8 mouse cellular contexts compared by ENCODE assay signal in genomic region chr19:29812581-29813460, GRCm38 (mm10). TPM values are rescaled to one million over a fixed set of nuclear protein-coding genes. Genes with fewer than 3 reads are reported as not detected.
DNase-seq lines count a peak whose midpoint lies in the region; ATAC-seq and TF ChIP-seq lines count a peak whose summit lies in the region.

Ranbp6 (minus strand) TSS chr19:29812974.

- H3K27me3 ChIP-seq in MEL (ENCODE audit: control insufficient read depth in 1 of 2, insufficient read depth in 2 of 2, low read length in 2 of 2), result peaks cover 0 to 3% of the 10 kb centered on the region in 2 experiments; a peak in 1 of 4 replicates
- no peaks in the 10 kb centered on the region for H3K27me3 ChIP-seq in forebrain, embryonic 16.5 days (replicated peaks; ENCODE audit: control insufficient read depth, insufficient read depth, low read length)
- 0 out of 2 replicates have a peak, but pooled peaks cover 2% of the 10 kb centered on the region for H3K27me3 ChIP-seq in lung, embryonic 14.5 days (ENCODE audit: insufficient read depth, low read length)

- H3K9ac ChIP-seq in MEL (ENCODE audit: control insufficient read depth, low read depth, low read length, poor library complexity, severe bottlenecking), result peak within 1 kb of the TSS; percentile 75
- H3K9ac ChIP-seq in forebrain, embryonic 16.5 days (replicated peaks; ENCODE audit: low read depth, low read length), result peak within 1 kb of the TSS; percentile 81
- H3K9ac ChIP-seq in lung, embryonic 14.5 days, result peak within 1 kb of the TSS; percentile 63

- peak; percentile 97 for ATAC-seq in forebrain, embryonic 16.5 days
- ATAC-seq in lung, embryonic 14.5 days (ENCODE audit: insufficient read depth), result peak; percentile 96
- ATAC-seq in neutrophil, adult 5-6 weeks (ENCODE audit: extremely low read depth, insufficient number of reproducible peaks, low FRiP score, poor library complexity, severe bottlenecking), result peak; percentile 98

- peak within 1 kb of the TSS; percentile 50 for H3K27ac ChIP-seq in MEL (ENCODE audit: control insufficient read depth, low read depth, low read length)
- H3K27ac ChIP-seq in forebrain, embryonic 16.5 days (ENCODE audit: low read length), result peak within 1 kb of the TSS; percentile 68
- H3K27ac ChIP-seq in lung, embryonic 14.5 days (ENCODE audit: low read depth), result no peak within 1 kb of the TSS

- TF ChIP-seq EP300 in MEL (IDR thresholded peaks at IDR 0.05; ENCODE audit: low read depth in 1 of 2, low read length in 2 of 2), result no peak

- intact Hi-C loops in heart, postnatal 36 days (cut with DNase I), result loop anchor here (5.0 kb wide), 1 partner anchor 219 kb away; the partner anchor contains the start of gene Uhrf2

- WGBS in forebrain, embryonic 16.5 days, result 1% methylated on average over 47 of the region's 47 CpGs
- WGBS in lung, embryonic 14.5 days, result 1% methylated on average over 47 of the region's 47 CpGs

- peak within 1 kb of the TSS; percentile 72 to 88 for H3K4me3 ChIP-seq in MEL (ENCODE audit: control insufficient read depth in 1 of 2, insufficient read depth in 1 of 2, low read depth in 2 of 2, low read length in 2 of 2)
- peak within 1 kb of the TSS; percentile 80 for H3K4me3 ChIP-seq in forebrain, embryonic 16.5 days (replicated peaks; ENCODE audit: low read length)
- peak within 1 kb of the TSS; percentile 62 for H3K4me3 ChIP-seq in lung, embryonic 14.5 days (ENCODE audit: low read depth, low read length)

- DNase-seq in MEL (ENCODE audit: low read depth, low spot score), result peak; percentile 99
- DNase-seq in cerebellum, adult 18-20 months, result peak; percentile 93 to 97
- DNase-seq in heart, postnatal 36 days, result peak; percentile 93 to 95
- DNase-seq in layer of hippocampus, adult 8-10 months (ENCODE audit: low spot score in 2 of 2), result peak; percentile 80 to 89
- peak; percentile 94 for DNase-seq in lung, embryonic 14.5 days
- DNase-seq in testis, postnatal 14 days (ENCODE audit: low spot score), result peak; percentile 89

- no peak for TF ChIP-seq RAD21 in MEL (IDR thresholded peaks at IDR 0.05; ENCODE audit: low read depth, low read length)

- TF ChIP-seq POLR2A in MEL (IDR thresholded peaks at IDR 0.05; ENCODE audit: control insufficient read depth in 1 of 2, insufficient read depth in 1 of 2, low read depth in 1 of 2, low read length in 2 of 2, poor library complexity in 1 of 2), result peak in 1 of 2 experiments; percentile 99; a peak in 2 of 4 replicates

- H3K4me2 ChIP-seq in forebrain, embryonic 16.5 days (ENCODE audit: low read length), result peak within 1 kb of the TSS; percentile 60
- peak within 1 kb of the TSS; percentile 88 for H3K4me2 ChIP-seq in lung, embryonic 14.5 days

- H3K36me3 ChIP-seq in MEL (ENCODE audit: control insufficient read depth in 1 of 2, insufficient read depth in 2 of 2, low read length in 2 of 2), result peaks cover 2 to 33% of the 10 kb centered on the region in 2 experiments; a peak in 3 of 4 replicates
- H3K36me3 ChIP-seq in forebrain, embryonic 16.5 days (ENCODE audit: control insufficient read depth, insufficient read depth), result peaks cover 18% of the 10 kb centered on the region
- H3K36me3 ChIP-seq in lung, embryonic 14.5 days (ENCODE audit: insufficient read depth), result peaks cover 19% of the 10 kb centered on the region

- TF ChIP-seq CTCF in MEL (IDR thresholded peaks at IDR 0.05 in 2 of 3, conservative IDR thresholded peaks at IDR 0.05 in 1 of 3; ENCODE audit: control insufficient read depth in 1 of 3, insufficient read depth in 1 of 3, low read depth in 2 of 3, low read length in 3 of 3, poor library complexity in 1 of 3, severe bottlenecking in 1 of 3), result no peak
- TF ChIP-seq CTCF in lung, embryonic 14.5 days (IDR thresholded peaks at IDR 0.05; ENCODE audit: low read depth), result no peak

- H3K9me3 ChIP-seq in MEL (replicated peaks; ENCODE audit: insufficient read depth, low read length), result no peaks in the 10 kb centered on the region
- H3K9me3 ChIP-seq in forebrain, embryonic 16.5 days (ENCODE audit: control insufficient read depth, low read length), result no peaks in the 10 kb centered on the region
- H3K9me3 ChIP-seq in lung, embryonic 14.5 days (ENCODE audit: low read depth, low read length), result no peaks in the 10 kb centered on the region

- H3K79me2 ChIP-seq in MEL (ENCODE audit: control insufficient read depth, insufficient read depth, low read length, poor library complexity), result peaks cover 34% of the 10 kb centered on the region

- peaks cover 11 to 14% of the 10 kb centered on the region in 2 experiments for H3K4me1 ChIP-seq in MEL (ENCODE audit: control insufficient read depth in 1 of 2, insufficient read depth in 2 of 2, low read length in 2 of 2)
- peaks cover 31% of the 10 kb centered on the region for H3K4me1 ChIP-seq in forebrain, embryonic 16.5 days (replicated peaks; ENCODE audit: control insufficient read depth, insufficient read depth, low read length)
- peaks cover 6% of the 10 kb centered on the region for H3K4me1 ChIP-seq in lung, embryonic 14.5 days (ENCODE audit: insufficient read depth)

TF ChIP-seq in MEL, 35 proteins besides CTCF, POLR2A, EP300 and RAD21:
- TF ChIP-seq MYB (IDR thresholded peaks at IDR 0.05; ENCODE audit: low read depth, low read length) (no peak), ELF1 (IDR thresholded peaks at IDR 0.05; ENCODE audit: low read depth, low read length) (no peak), TAL1 (IDR thresholded peaks at IDR 0.05; ENCODE audit: low read length) (no peak), MYC (IDR thresholded peaks at IDR 0.05; ENCODE audit: low read depth, low read length) (no peak), ZNF384 (IDR thresholded peaks at IDR 0.05; ENCODE audit: low read depth, low read length) (no peak), ZC3H11A (IDR thresholded peaks at IDR 0.05; ENCODE audit: low read depth, low read length) (no peak), GABPA (IDR thresholded peaks at IDR 0.05; ENCODE audit: low read depth, low read length) (no peak), CHD2 (IDR thresholded peaks at IDR 0.05; ENCODE audit: low read length) (no peak)
TF ChIP-seq in MEL: peak in this region for 0.

RNA-seq across cellular contexts. Expression of gene Ranbp6, which starts in this region (rescaled TPM):
- 18.3 and 22.6 TPM in 2 replicates for total RNA-seq in MEL (2012; rRNA removed)
- polyA plus RNA-seq in MEL (2012; ENCODE audit: insufficient read depth in 1 of 2, insufficient read length in 2 of 2, low read depth in 1 of 2, low replicate concordance in 2 of 2, missing spikeins in 1 of 2), result 10 to 100 TPM in 1 of 2 experiments, not detected in 1; 23.7 TPM
- polyA plus RNA-seq in forebrain, embryonic 16.5 days (2015; fragmentation: Nextera tagmentation; extraction: Ambion mirVana), result 43.5 and 44.8 TPM in 2 replicates
- total RNA-seq in heart, postnatal 36 days (2021), result 10 to 100 TPM; 11.6 to 13.8 TPM
- 10 to 100 TPM; 30.7 to 40.1 (median 34.3) TPM for total RNA-seq in layer of hippocampus, adult 8-10 months (2022)
- polyA plus RNA-seq in lung, embryonic 14.5 days (2014; fragmentation: Nextera tagmentation; extraction: Ambion mirVana), result 15.2 and 16.1 TPM in 2 replicates
- 33.3 and 34.4 TPM in 2 replicates for total RNA-seq in neutrophil, adult 5-6 weeks (2017)
